Mouse (Mus musculus): ENCODE measurements around the gene Tgm4. TPM values are rescaled to one million over a fixed set of nuclear protein-coding genes. Genes with fewer than 3 reads are reported as not detected.

Tgm4 gene
- not detected in 2 replicates for total RNA-seq (2014; fragmentation: Nextera tagmentation)
- 0.17 and 0.33 TPM in 2 replicates for total RNA-seq (2017)
- polyA plus RNA-seq (2012) = not detected in 2 replicates

DNA sequence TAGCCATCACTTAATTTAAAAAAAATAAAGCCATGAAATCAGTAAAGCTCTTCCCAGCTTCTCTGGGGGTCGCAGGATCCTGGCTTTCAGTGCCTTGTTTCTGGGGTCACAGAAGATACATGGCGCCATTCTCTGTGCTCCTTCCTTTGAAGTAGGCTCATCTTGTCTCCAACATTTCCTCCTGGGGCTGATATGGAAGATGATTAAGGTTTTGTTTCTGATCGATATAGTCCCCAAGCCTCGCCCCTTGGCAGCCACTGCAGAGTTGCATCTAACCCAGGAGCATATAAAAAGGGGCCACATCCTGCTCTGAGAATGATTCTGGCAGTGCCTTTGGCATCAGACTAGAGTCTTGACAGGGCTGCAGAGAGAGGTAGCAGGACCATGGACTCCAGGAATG is at the start of gene Tgm4:
TSS of gene Tgm4 (plus strand) at position 301 of the 400 bp plus-strand sequence.
- no peak for TF ChIP-seq POLR2AphosphoS5 (IDR thresholded peaks at IDR 0.05; ENCODE audit: insufficient replicate concordance, low read depth, low read length)
- no peak for TF ChIP-seq CTCF (IDR thresholded peaks at IDR 0.05; ENCODE audit: low read depth, low read length)
- no peak for TF ChIP-seq GATA1 (IDR thresholded peaks at IDR 0.05; ENCODE audit: borderline replicate concordance, low read length)
- TF ChIP-seq TAL1 (conservative IDR thresholded peaks at IDR 0.05; ENCODE audit: low read depth, low read length) = no peak
- TF ChIP-seq GATA2 (IDR thresholded peaks at IDR 0.05; ENCODE audit: borderline replicate concordance, low read depth, low read length) = no peak
- no peaks in the 10 kb centered on the region for H3K36me3 ChIP-seq (replicated peaks)
- H3K4me3 ChIP-seq (ENCODE audit: low read depth, low read length) = no peak within 1 kb of the TSS
- peaks cover 38% of the 10 kb centered on the region for H3K27me3 ChIP-seq (ENCODE audit: insufficient read depth, low read length)
- no peak for DNase-seq (ENCODE audit: low spot score)
- no peaks in the 10 kb centered on the region for H3K4me1 ChIP-seq (ENCODE audit: insufficient read depth, low read depth, low read length)
- no peaks in the 10 kb centered on the region for H3K9me3 ChIP-seq (replicated peaks)
- ATAC-seq (ENCODE audit: extremely low read depth, insufficient number of reproducible peaks, low FRiP score, poor library complexity, severe bottlenecking) = no peak

DNA sequence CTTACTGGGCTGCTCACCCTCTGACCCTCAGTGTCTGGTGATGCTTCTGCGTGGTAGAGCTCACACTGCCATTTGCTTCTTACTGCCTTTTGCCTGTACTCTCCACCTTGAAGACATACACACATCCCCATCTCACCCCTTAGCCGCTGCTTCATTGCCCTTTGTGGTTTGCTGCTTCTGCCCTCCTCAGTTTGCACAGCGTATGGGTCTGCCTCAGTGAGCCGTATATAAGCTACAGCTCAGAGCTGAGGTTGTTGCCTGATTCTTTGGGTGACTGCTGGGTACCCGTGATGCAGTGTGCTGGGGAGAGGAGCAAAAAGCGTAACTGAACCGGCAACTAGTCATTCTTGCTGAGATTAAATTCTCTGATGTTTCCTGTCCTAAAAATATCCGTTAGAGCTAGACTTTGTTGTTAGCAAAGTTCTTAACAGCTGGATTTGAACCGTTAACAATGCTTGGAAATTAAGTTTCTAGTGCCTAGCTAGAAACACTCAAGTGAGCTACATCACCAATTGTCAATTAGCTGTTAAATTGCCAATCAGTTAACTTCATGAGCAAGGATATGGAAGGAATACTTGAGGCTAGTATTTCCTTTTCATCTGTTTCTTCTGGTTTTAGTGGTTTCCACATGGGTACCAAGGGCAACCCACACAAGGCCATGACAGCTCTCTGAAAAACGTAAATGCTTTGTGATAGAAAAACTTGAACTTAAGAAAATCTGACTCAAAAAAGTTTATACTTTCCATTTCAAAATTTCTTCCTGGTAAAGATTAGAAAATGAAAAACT is 35.9 kb upstream of the Tgm4 start:
- no peak for ATAC-seq (ENCODE audit: extremely low read depth, insufficient number of reproducible peaks, low FRiP score, poor library complexity, severe bottlenecking)
- no peaks in the 10 kb centered on the region for H3K9me3 ChIP-seq (replicated peaks)
- H3K4me3 ChIP-seq (ENCODE audit: low read depth, low read length) = no peak overlapping the region

DNA sequence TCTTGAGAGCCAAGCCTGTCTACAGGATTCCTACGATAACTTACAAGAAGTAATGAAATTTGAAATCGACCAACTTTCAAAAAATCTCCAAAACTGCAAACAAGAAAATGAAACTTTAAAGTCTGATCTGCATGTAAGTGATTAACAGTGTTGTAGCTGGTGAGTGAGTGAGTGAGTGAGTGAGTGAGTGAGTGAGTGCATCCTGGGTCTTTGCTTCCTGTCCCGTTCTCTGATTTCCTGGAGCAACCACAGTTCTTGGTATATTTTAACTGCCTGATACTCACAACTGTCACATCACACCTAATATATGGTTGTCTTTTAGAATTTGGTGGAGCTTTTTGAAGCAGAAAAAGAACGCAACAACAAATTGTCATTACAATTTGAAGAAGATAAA is 35.3 kb upstream of the Tgm4 start:
- Histone ChIP-seq H3K4me3 (ENCODE audit: low read depth, low read length) (no peak overlapping the region), H3K9me3 (replicated peaks) (no peaks in the 10 kb centered on the region), H3K36me3 (replicated peaks) (peaks cover 85% of the 10 kb centered on the region), H3K27me3 (ENCODE audit: insufficient read depth, low read length) (no peaks in the 10 kb centered on the region), H3K4me1 (ENCODE audit: insufficient read depth, low read depth, low read length) (no peaks in the 10 kb centered on the region)
- ATAC-seq (ENCODE audit: extremely low read depth, insufficient number of reproducible peaks, low FRiP score, poor library complexity, severe bottlenecking) (no peak), DNase-seq (ENCODE audit: low spot score) (no peak)
- TF ChIP-seq POLR2AphosphoS5 (IDR thresholded peaks at IDR 0.05; ENCODE audit: insufficient replicate concordance, low read depth, low read length) = no peak
- TF ChIP-seq GATA2 (IDR thresholded peaks at IDR 0.05; ENCODE audit: borderline replicate concordance, low read depth, low read length) = no peak
- TF ChIP-seq TAL1 (conservative IDR thresholded peaks at IDR 0.05; ENCODE audit: low read depth, low read length) = no peak
- no peak for TF ChIP-seq CTCF (IDR thresholded peaks at IDR 0.05; ENCODE audit: low read depth, low read length)
- no peak for TF ChIP-seq GATA1 (IDR thresholded peaks at IDR 0.05; ENCODE audit: borderline replicate concordance, low read length)

More for the DNA sequence above, 35.9 kb upstream of the Tgm4 start:
- no peak for DNase-seq (ENCODE audit: low spot score)
- Histone ChIP-seq H3K36me3 (replicated peaks) (peaks cover 85% of the 10 kb centered on the region), H3K27me3 (ENCODE audit: insufficient read depth, low read length) (no peaks in the 10 kb centered on the region), H3K4me1 (ENCODE audit: insufficient read depth, low read depth, low read length) (no peaks in the 10 kb centered on the region)
- TF ChIP-seq TAL1 (conservative IDR thresholded peaks at IDR 0.05; ENCODE audit: low read depth, low read length) (no peak), POLR2AphosphoS5 (IDR thresholded peaks at IDR 0.05; ENCODE audit: insufficient replicate concordance, low read depth, low read length) (no peak), CTCF (IDR thresholded peaks at IDR 0.05; ENCODE audit: low read depth, low read length) (no peak), GATA1 (IDR thresholded peaks at IDR 0.05; ENCODE audit: borderline replicate concordance, low read length) (no peak), GATA2 (IDR thresholded peaks at IDR 0.05; ENCODE audit: borderline replicate concordance, low read depth, low read length) (no peak)

DNA sequence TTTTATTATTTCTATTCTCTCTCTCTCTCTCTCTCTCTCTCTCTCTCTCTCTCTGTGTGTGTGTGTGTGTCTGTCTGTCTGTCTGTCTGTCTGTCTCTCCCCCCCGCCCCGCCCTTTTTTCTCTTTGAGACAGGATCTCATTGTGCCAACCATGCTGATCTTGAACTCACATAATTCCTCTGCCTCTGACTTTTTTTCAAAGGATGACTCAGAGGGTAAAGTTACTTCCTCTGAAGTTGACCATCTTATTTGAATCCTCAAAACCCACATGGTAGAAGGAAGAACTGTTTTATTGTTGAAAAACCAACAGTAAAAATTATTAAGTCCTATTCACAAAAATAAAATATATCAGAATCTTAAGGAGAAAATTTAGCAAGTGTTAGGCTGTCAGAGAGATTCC is 29.8 kb upstream of the Tgm4 start:
- H3K36me3 ChIP-seq (replicated peaks) = peaks cover 97% of the 10 kb centered on the region
- no peak overlapping the region for H3K4me3 ChIP-seq (ENCODE audit: low read depth, low read length)
- no peaks in the 10 kb centered on the region for H3K9me3 ChIP-seq (replicated peaks)
- 0 out of 2 replicates have a peak, but pooled peaks cover 3% of the 10 kb centered on the region for H3K4me1 ChIP-seq (ENCODE audit: insufficient read depth, low read depth, low read length)
- ATAC-seq (ENCODE audit: extremely low read depth, insufficient number of reproducible peaks, low FRiP score, poor library complexity, severe bottlenecking) = no peak
- no peaks in the 10 kb centered on the region for H3K27me3 ChIP-seq (ENCODE audit: insufficient read depth, low read length)
- no peak for TF ChIP-seq TAL1 (conservative IDR thresholded peaks at IDR 0.05; ENCODE audit: low read depth, low read length)
- TF ChIP-seq GATA2 (IDR thresholded peaks at IDR 0.05; ENCODE audit: borderline replicate concordance, low read depth, low read length) = no peak
- TF ChIP-seq POLR2AphosphoS5 (IDR thresholded peaks at IDR 0.05; ENCODE audit: insufficient replicate concordance, low read depth, low read length) = no peak
- TF ChIP-seq CTCF (IDR thresholded peaks at IDR 0.05; ENCODE audit: low read depth, low read length) = no peak
- no peak for TF ChIP-seq GATA1 (IDR thresholded peaks at IDR 0.05; ENCODE audit: borderline replicate concordance, low read length)
- DNase-seq (ENCODE audit: low spot score) = no peak

DNA sequence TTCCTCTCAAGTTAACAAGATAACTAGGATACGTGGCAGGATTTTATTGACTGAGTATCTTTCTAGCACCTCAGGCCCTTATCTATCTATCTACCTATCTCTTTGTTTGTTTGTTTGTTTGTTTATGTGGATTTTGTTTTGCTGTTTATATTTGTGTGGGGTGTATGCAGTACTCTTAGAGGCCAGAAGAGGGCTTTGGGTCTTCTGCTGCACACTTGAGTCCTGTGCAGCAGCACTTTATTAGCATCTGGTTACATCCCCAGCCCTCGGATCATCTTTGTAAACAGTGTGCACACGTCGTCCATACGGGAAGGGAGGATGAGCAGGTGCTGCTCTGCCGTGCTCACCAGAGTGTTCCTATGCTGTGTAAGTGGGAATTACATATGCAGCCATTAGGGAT is 28.5 kb upstream of the Tgm4 start:
- Histone ChIP-seq H3K36me3 (replicated peaks) (peaks cover 97% of the 10 kb centered on the region), H3K4me1 (ENCODE audit: insufficient read depth, low read depth, low read length) (0 out of 2 replicates have a peak, but pooled peaks cover 3% of the 10 kb centered on the region), H3K4me3 (ENCODE audit: low read depth, low read length) (no peak overlapping the region), H3K9me3 (replicated peaks) (no peaks in the 10 kb centered on the region), H3K27me3 (ENCODE audit: insufficient read depth, low read length) (no peaks in the 10 kb centered on the region)
- TF ChIP-seq GATA1 (IDR thresholded peaks at IDR 0.05; ENCODE audit: borderline replicate concordance, low read length) (no peak), CTCF (IDR thresholded peaks at IDR 0.05; ENCODE audit: low read depth, low read length) (peak; percentile 28)
- DNase-seq (ENCODE audit: low spot score) (no peak), ATAC-seq (ENCODE audit: extremely low read depth, insufficient number of reproducible peaks, low FRiP score, poor library complexity, severe bottlenecking) (no peak)

DNA sequence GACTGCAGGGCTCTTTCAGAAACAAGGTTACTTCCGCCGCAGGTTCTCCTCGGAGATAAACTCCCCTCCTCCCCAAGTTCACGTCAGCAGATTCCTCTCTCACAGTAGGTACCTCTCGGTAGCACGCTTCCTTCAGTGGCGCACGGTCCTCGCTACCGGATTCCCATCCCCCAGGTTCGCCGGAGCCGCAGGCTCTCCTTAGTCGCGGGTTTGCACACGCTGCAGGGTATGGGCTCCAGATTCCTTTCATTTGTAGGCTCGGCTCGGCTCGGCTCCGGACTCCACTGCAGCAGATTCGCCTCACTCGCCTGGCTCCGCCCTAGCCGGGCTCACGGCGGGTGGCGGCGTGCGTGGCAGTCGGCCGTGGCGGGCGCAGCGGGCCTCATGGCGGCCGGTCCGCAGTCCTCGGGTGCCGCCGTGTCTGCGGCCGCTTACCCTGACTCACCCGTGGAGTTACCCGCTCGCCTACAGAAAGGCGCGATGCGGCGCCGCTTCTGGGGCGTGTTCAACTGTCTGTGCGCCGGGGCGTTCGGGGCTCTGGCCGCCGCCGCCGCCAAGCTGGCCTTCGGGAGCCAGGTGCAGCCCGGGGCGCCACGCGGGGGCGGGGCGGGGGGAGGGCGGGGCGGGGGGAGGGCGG is 13.4 kb upstream of the Tgm4 start, which contains the start of gene Tmem42:
TSS of gene Tmem42 (plus strand) at position 332 of the 637 bp plus-strand sequence.
- no peaks in the 10 kb centered on the region for H3K27me3 ChIP-seq (ENCODE audit: insufficient read depth, low read length)
- DNase-seq (ENCODE audit: low spot score) (peak; percentile 83), ATAC-seq (ENCODE audit: extremely low read depth, insufficient number of reproducible peaks, low FRiP score, poor library complexity, severe bottlenecking) (peak; percentile 75)
- peak within 1 kb of the TSS; percentile 79 for H3K4me3 ChIP-seq (ENCODE audit: low read depth, low read length)
- H3K36me3 ChIP-seq (replicated peaks) = peaks cover 33% of the 10 kb centered on the region
- TF ChIP-seq TAL1 (conservative IDR thresholded peaks at IDR 0.05; ENCODE audit: low read depth, low read length) = no peak
- no peak for TF ChIP-seq GATA2 (IDR thresholded peaks at IDR 0.05; ENCODE audit: borderline replicate concordance, low read depth, low read length)
- no peak for TF ChIP-seq POLR2AphosphoS5 (IDR thresholded peaks at IDR 0.05; ENCODE audit: insufficient replicate concordance, low read depth, low read length)
- no peak for TF ChIP-seq CTCF (IDR thresholded peaks at IDR 0.05; ENCODE audit: low read depth, low read length)
- TF ChIP-seq GATA1 (IDR thresholded peaks at IDR 0.05; ENCODE audit: borderline replicate concordance, low read length) = no peak
- no peaks in the 10 kb centered on the region for H3K9me3 ChIP-seq (replicated peaks)
- peaks cover 26% of the 10 kb centered on the region for H3K4me1 ChIP-seq (ENCODE audit: insufficient read depth, low read depth, low read length)
